Mouse (Mus musculus): ENCODE measurements around the gene Rgs4. TPM values are rescaled to one million over a fixed set of nuclear protein-coding genes. Genes with fewer than 3 reads are reported as not detected.

Rgs4 gene
- 2.3 and 2.5 TPM in 2 replicates for polyA plus RNA-seq (2012; rRNA removed)

DNA sequence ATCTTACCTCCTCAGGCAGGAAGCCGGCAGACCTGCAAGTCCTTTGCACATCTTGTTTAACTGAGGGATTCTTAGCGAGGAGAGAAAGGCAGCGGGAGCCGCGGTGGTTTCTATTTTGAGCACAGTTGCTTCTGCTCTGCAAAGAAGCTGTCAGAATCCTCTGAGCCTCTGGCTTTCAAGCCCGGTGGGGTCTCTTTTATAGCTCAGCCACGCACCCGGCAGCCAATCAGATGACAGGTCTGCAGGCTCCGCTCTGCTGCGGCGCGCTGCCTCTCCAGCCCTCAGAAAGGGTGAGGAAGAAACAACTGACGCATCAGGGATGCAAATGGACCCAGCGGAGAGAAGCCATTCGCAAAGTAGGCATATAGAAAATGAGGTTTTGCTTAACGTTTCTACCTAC, at the start of gene Rgs4:
Gene Rgs4, minus strand, starts transcription at position 170 of the 400 bp plus-strand sequence.
- DNase-seq (ENCODE audit: low read depth, low spot score), result no peak
- WGBS, result 3% methylated on average over 16 of the region's 16 CpGs

DNA sequence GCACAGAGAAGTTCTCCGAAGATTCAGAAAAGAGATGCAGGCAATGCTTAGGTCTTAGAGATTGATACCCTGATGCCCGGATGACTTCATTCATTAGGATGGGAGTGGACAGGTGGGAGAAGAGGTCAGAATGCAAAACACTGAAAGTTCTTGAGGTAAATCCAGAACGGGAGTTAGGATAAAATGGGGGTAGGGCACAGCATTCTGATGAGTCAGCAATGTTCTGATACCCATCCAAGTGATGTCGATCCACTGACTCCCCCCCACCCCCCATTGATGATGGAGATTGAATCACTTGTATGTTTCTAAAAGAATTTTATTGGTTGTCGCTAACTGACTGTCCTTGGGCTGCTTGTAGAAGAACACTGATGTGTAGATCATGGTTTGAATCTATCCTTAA, 45.0 kb upstream of the Rgs4 start:
- no peak for DNase-seq (ENCODE audit: low read depth, low spot score)
- WGBS, result 86% methylated on average over 5 of the region's 5 CpGs

- 77% methylated on average over 3 of the region's 3 CpGs for WGBS
These were observed 38.5 kb upstream of the Rgs4 start for GRCm38 (mm10) chr1:169785981-169786380.

DNA sequence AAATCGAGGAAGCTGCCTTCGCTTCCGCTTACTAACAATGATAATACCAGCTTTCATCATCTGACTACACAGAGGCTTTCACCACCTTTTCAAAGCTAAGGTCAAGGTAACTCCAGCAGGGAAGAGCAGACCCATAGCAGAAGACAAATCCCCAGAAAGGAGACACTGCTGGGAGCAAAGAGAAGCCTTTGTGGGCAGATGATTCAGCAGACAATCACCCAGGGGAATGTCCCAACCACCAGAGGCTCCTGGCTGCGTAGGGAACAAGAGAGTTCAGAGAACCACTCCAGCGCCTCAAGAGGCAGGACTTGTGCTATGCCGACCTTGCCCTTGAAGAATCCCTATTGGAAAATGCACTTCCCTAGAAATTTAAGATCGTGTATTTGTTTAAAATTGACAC, 29.1 kb upstream of the Rgs4 start:
- WGBS, result 72% methylated on average over 7 of the region's 7 CpGs
- DNase-seq (ENCODE audit: low read depth, low spot score), result no peak

More at GRCm38 (mm10) chr1:169785981-169786380, 38.5 kb upstream of the Rgs4 start:
- DNase-seq (ENCODE audit: low read depth, low spot score), result no peak

DNA sequence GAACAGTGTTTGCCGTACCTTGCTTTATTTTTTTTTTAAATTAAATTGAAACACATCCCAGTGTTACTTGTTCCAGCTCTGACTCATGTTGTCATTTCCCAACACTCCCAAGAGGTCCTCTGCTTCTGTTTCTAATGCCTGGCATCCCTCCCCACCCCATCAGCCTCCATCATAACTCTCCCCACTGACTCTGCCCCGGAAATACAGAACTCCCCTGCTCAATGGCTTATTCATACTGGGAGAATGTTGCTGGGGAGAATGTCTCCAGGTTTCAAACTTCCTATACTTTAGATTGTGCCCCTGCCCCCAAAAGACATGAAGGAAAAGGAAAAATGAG, 17.1 kb upstream of the Rgs4 start:
- no peak for DNase-seq (ENCODE audit: low read depth, low spot score)
- whole genome bisulfite sequencing, result 80% methylated on average over 2 of the region's 2 CpGs

DNA sequence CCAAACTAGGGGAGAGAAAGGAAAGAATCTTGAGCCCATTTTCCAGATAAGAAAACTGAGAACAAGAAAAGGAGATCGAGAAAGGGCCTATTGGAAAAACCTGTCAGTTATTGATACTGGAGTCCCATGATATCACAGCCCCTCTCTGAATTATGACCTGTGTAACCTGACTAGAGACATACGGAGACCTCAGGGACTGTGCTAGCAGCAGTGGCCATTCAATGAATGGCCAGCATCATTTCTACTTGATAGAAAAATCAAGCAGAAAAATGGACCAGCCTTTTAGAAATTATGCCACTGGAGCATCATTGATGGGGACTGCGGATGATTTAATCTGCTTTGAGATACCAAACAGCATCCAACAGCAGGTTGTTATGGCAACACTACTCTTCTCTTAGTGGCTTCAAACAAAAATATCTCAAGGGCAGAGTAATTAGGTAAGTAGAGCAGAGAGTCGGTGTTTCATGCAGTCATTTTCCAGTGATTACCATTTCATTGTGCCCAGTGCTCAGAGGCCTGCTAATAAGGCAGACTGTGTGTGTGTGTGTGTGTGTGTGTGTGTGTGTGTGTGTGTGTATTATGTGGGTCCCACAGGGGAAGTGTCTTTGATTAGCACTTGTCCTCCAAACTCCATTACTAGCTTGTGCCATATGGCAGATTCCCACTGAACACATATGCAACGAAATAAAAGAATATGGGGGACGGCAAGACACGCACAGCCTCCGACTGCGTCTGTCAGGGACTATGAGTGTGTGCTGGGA, 16.6 kb upstream of the Rgs4 start:
- 88% methylated on average over 9 of the region's 9 CpGs for WGBS
- DNase-seq (ENCODE audit: low read depth, low spot score), result no peak

DNA sequence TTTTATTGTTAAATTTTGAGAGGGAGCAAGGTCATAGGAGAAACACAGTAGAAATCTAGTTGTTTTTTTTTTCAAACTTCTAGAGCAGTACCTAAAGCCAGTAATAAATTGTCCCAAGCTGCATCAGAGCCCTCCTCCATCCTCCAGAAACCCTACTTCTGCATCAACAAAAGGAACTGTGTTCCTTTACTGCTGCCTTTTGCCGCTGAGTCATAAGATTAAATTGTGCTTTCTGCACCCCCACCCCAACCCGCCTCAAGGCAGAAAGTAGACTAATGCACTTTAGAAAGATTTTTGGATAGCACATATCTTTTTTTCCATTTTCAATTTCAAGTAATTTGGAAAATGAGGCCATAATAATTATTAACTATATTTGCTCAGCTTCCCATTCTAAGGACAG, 15.1 kb upstream of the Rgs4 start:
- DNase-seq (ENCODE audit: low read depth, low spot score), result no peak
- WGBS, result 82% methylated on average over 2 of the region's 2 CpGs

DNA sequence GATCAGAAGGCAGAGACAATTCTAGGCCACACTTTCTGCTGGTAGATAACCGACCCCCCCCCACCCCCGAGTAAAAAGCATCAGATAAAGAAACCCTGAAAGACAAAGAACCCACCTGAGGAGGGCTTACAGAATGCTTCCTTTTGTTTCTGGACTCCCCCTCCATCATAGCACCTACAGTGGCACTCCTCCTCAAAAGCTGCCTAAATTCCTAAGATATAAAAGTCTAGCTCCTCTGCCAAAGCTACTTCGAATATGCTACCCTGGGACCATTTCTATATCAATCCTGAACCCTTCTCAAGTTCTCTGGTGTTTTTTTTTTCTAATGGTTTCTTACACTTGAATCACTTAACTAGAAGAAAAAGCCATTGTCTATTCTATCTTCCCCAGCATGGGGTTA, 9.1 kb upstream of the Rgs4 start:
- 32% methylated on average over 3 of the region's 3 CpGs for WGBS
- no peak for DNase-seq (ENCODE audit: low read depth, low spot score)

DNA sequence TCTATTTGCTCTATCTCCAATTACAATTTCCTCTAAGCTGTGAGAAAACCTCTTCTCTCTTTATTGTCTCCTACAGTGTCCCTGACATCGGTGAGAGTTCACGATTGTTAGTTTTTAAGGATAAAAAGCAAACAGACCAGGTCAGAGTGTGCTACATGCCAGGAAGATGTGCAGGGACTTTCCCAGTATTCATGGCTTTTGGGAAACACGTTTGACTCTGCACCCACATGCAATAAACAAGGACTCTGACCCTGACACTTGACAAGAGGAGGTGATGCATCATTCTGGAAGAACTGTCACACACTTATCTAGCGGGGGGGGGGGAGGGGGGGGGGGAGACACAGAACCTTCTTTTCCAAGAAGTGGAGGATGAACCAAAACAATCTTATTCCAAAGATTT, 5.0 kb upstream of the Rgs4 start:
- DNase-seq (ENCODE audit: low read depth, low spot score), result no peak
- WGBS, result 2% methylated on average over 4 of the region's 4 CpGs

GRCm38 (mm10) chr1:169748439-169748838, 997 bp upstream of the Rgs4 start:
- no peak for DNase-seq (ENCODE audit: low read depth, low spot score)
- 45% methylated on average over 5 of the region's 5 CpGs for WGBS

DNA sequence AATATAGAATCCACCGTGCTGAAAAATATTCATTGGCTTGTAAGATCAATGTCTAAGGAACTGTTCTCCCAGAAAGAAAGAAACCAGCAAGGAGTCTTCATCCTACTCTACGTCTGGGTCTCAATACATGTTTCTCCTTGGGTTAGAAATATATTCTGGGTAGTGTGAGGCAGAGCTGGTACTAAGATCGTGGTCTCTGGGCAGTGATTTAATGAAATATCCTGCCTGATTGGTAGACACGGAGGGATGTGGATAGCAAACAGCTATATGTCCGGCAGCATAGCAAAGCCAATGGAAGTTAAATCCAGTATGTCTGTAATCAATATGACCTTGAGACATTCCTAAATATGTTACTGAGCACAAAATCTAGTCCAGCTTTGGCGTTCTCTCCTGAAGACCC, 460 bp upstream of the Rgs4 start:
- WGBS, result 47% methylated on average over 6 of the region's 6 CpGs
- no peak for DNase-seq (ENCODE audit: low read depth, low spot score)

DNA sequence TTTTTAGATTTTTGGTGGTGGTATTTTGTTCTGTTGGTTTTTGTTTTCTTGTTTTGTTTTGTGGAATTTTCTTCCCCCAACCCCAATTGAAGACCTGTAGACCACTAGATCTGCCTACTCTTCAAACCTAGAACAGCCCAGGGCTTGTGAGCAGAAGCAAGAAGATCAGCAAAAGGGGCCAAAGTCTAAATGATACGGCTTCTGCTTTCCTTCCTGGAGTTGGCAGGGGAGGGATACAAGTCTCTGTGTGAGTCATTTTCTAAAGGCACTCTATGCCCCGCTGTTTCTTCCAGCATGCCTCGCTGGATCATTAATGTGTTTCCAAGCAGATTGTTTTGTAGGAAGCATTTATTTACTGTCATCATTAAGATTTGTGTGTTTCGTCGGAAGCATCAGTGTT, 6.3 kb downstream of the Rgs4 start:
- 67% methylated on average over 5 of the region's 5 CpGs for WGBS
- DNase-seq (ENCODE audit: low read depth, low spot score), result no peak

- no peak for DNase-seq (ENCODE audit: low read depth, low spot score)
These were observed 10.2 kb downstream of the Rgs4 start for GRCm38 (mm10) chr1:169737231-169737630.

DNA sequence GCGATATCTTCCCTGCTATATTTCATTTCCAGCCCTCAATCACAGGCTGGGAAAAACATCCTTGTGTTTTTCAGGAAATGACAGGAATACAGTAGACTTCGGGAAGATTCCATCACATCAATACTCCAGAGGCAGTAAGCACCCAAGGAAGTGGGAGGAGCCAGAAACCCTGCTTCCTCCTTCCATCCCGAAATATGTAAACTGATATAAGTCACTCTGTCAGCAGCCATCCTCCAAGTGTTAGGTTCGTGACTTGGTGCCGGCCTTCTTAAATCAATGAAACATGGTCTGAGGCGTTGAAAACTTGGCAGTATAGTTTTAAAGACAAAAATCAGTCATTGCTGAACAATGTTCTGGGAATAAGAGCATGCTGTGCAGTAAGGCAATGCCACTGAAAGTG, 11.3 kb downstream of the Rgs4 start:
- DNase-seq (ENCODE audit: low read depth, low spot score), result no peak
- 71% methylated on average over 6 of the region's 6 CpGs for WGBS

More at GRCm38 (mm10) chr1:169737231-169737630, 10.2 kb downstream of the Rgs4 start:
- 78% methylated on average over 6 of the region's 6 CpGs for WGBS

GRCm38 (mm10) chr1:169730599-169731100, 16.8 kb downstream of the Rgs4 start:
- WGBS, result 60% methylated on average over 7 of the region's 7 CpGs
- no peak for DNase-seq (ENCODE audit: low read depth, low spot score)

DNA sequence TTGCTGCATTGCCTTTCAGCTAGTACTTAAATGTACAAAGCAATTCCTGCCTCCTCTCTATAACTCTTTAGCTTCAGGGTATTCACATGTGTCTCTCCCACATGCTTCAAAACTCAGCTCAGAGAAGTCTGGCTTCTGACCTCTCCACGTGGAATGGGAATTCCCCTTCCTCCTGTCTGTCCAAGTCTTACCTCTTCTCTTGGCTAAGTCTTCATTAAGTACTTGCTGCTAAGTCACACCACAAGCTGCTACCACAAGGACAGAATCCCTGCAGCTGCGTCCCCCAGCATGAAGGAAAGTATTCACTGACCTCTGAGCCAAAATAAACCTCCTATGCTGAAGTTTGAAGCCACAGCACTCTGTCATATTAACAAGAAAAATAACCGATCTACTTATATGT, 21.1 kb downstream of the Rgs4 start:
- 62% methylated on average over 3 of the region's 3 CpGs for WGBS
- DNase-seq (ENCODE audit: low read depth, low spot score), result no peak

DNA sequence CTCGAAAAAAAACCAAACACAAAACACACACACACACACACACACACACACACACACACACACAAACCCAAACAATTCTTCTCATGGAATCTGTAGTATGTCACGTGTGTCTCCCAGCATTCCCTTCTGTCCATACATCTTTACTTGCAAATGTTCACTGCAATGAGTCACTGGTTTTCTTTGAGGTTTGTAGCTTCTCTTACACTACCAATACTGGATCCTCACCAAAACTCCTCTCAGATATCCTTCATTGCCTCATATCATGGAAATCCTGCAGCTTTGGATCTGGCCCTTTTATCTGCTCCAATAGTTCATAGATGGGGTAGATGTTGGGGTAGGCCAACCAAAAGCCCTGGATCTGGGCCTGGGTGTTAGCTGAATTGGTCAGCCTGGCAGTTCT, 25.6 kb downstream of the Rgs4 start:
- no peak for DNase-seq (ENCODE audit: low read depth, low spot score)
- 68% methylated on average over 2 of the region's 2 CpGs for WGBS

DNA sequence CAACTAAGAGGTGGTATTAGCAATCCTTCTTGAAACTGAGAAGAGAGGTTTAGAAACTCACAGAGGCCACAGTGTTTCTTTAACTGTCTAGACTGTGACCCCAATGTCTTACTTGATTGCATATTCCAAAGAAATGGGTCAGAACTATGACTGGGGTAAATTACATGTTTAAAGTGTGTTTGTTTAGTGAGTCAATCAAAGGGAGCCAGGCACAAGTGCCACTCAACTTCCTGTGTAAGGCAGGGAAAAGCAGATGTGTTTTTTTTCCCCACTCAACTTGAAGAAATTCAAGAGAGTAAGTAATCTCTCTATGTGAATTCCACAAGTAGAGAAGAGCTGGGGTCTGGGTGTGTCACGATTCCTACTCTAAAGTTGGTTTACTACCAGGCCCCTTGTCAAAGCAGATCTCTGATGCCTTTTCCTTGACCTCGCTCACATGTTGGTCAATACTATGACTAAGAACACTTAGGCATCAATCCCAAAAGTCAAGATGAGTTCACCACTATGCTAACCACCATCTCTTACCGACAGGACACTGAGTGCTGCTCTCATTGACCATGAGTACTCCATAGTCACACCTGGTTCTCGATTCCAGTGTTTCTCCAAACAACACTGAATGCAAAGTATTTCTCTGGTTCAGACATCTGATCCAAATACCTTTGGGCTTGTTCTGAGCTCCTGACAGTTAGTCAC, 42.9 kb downstream of the Rgs4 start:
- 72% methylated on average over 4 of the region's 4 CpGs for WGBS
- DNase-seq (ENCODE audit: low read depth, low spot score), result no peak

- 82% methylated on average over 2 of the region's 2 CpGs for WGBS
- DNase-seq (ENCODE audit: low read depth, low spot score), result no peak
These were observed 48.3 kb downstream of the Rgs4 start for GRCm38 (mm10) chr1:169699184-169699583.

DNA sequence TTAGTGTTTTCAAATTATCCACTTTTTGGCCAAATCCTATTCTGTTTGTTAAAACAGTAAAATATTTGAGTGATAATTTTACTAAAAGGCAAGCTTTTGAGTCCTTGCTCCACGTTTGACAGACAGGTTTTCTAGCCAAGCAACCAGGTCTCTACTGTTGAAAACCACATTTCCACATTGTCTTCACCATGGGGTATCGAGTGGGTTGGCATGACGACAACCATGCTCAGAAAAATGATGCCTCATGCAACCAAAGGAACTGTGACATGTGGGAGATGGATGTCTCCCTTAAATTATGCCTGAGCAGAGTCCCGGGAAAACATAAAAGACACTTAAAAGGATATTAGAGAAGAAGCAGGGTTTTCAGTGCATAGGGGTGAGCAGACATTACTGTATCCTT, 50.2 kb downstream of the Rgs4 start:
- DNase-seq (ENCODE audit: low read depth, low spot score), result no peak
- WGBS, result 75% methylated on average over 4 of the region's 4 CpGs

DNA sequence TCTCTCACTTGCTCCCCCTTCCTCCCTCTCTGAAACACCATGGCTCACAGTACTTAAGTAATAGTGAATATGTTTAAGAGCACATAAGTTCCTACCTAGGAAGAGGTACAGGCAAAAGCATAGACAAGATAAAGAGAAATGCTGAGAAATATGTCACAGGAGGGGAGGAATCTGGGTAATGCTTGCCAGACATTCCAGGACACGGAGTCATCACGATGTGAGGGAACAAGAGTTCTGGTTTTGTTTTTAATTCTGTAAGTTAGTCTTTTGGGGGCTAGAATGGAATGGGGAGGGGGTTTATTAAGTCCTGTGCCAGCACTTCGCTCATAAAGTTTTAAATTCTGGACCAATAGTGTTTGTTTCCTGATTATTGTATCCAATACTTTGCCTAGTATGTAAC, 52.1 kb downstream of the Rgs4 start:
- WGBS, result 62% methylated on average over 3 of the region's 3 CpGs
- no peak for DNase-seq (ENCODE audit: low read depth, low spot score)
